Mouse (Mus musculus): ENCODE results near the gene Cds1.

- TF ChIP-seq CTCF (IDR thresholded peaks at IDR 0.05; ENCODE audit: borderline replicate concordance, extremely low read depth, insufficient read depth, insufficient read length) (no peak), POLR2A (IDR thresholded peaks at IDR 0.05; ENCODE audit: borderline replicate concordance, extremely low read depth, insufficient read depth, insufficient read length, poor library complexity, severe bottlenecking) (no peak)
Observed at GRCm38 (mm10) chr5:101836221-101836620, 71.3 kb downstream of the Cds1 start.
